In genomic region chr2:169995987-169996386, GRCm38 (mm10) we compare ENCODE assay signal across 9 mouse cellular contexts.
DNase-seq lines count a peak whose midpoint lies in the region; ATAC-seq and TF ChIP-seq lines count a peak whose summit lies in the region.
"Had no signal": no experiment of that assay in that cellular context is flagged by ENCODE, and none has a peak within 500 bp of the region (broad histone marks: within the 10 kb centered on the region; RNA-seq: fewer than 3 reads in every experiment).

No protein-coding gene starts in this region.

- TF ChIP-seq CTCF in liver, postnatal 0 days (IDR thresholded peaks at IDR 0.05; ENCODE audit: low read depth) = no peak

- peak; percentile 62; the same call in 1 of the 2 replicates for ATAC-seq in embryonic facial prominence, embryonic 14.5 days (ENCODE audit: low read depth)
- no peak; the same call in 1 of the 2 replicates for ATAC-seq in intestine, embryonic 16.5 days
- no peak for ATAC-seq in liver, postnatal 0 days

- peak overlapping the region; percentile 43 for H3K4me2 ChIP-seq in embryonic facial prominence, embryonic 14.5 days (ENCODE audit: low read depth, low read length)
- H3K4me2 ChIP-seq in intestine, embryonic 16.5 days (ENCODE audit: low read depth, low read length) = peak overlapping the region; percentile 15; the same call in 1 of the 2 replicates
- H3K4me2 ChIP-seq in liver, postnatal 0 days (ENCODE audit: low read depth, low read length) = peak overlapping the region; percentile 11; the same call in 1 of the 2 replicates

- no peaks in the 10 kb centered on the region for H3K27me3 ChIP-seq in embryonic facial prominence, embryonic 14.5 days (replicated peaks; ENCODE audit: control insufficient read depth, insufficient read depth, low read length)
- no peaks in the 10 kb centered on the region for H3K27me3 ChIP-seq in intestine, embryonic 16.5 days (replicated peaks; ENCODE audit: control insufficient read depth, insufficient read depth, low read length)
- H3K27me3 ChIP-seq in liver, postnatal 0 days (ENCODE audit: insufficient read depth, low read length) = no peaks in the 10 kb centered on the region

- no peak for TF ChIP-seq EP300 in liver, postnatal 0 days (IDR thresholded peaks at IDR 0.05; ENCODE audit: low read depth)

- H3K9me3 ChIP-seq in embryonic facial prominence, embryonic 14.5 days (ENCODE audit: control insufficient read depth, low read length) = no peaks in the 10 kb centered on the region
- H3K9me3 ChIP-seq in intestine, embryonic 16.5 days (ENCODE audit: control insufficient read depth, low read length) = no peaks in the 10 kb centered on the region
- H3K9me3 ChIP-seq in liver, postnatal 0 days (ENCODE audit: low read length) = no peaks in the 10 kb centered on the region

- no peak overlapping the region for H3K27ac ChIP-seq in embryonic facial prominence, embryonic 14.5 days (replicated peaks; ENCODE audit: low read depth, low read length)
- peak overlapping the region; percentile 42; the same call in 1 of the 2 replicates for H3K27ac ChIP-seq in intestine, embryonic 16.5 days (ENCODE audit: low read length)
- H3K27ac ChIP-seq in liver, postnatal 0 days (ENCODE audit: low read depth) = no peak overlapping the region
- H3K27ac ChIP-seq: macrophage had no signal

- H3K36me3 ChIP-seq in embryonic facial prominence, embryonic 14.5 days (ENCODE audit: control insufficient read depth, insufficient read depth, low read length) = no peaks in the 10 kb centered on the region
- H3K36me3 ChIP-seq in intestine, embryonic 16.5 days (ENCODE audit: control insufficient read depth, insufficient read depth, low read length) = no peaks in the 10 kb centered on the region
- H3K36me3 ChIP-seq in liver, postnatal 0 days (replicated peaks; ENCODE audit: insufficient read depth, low read length) = no peaks in the 10 kb centered on the region

- H3K4me1 ChIP-seq in embryonic facial prominence, embryonic 14.5 days (ENCODE audit: control insufficient read depth, insufficient read depth, low read length) = peaks cover 34% of the 10 kb centered on the region
- peaks cover 25% of the 10 kb centered on the region for H3K4me1 ChIP-seq in intestine, embryonic 16.5 days (ENCODE audit: control insufficient read depth, insufficient read depth, low read length)
- 0 out of 2 replicates have a peak, but pooled peaks cover 2% of the 10 kb centered on the region for H3K4me1 ChIP-seq in liver, postnatal 0 days (ENCODE audit: insufficient read depth)

- peak; percentile 26 for DNase-seq in Muller cell, postnatal 12 days (ENCODE audit: inconsistent ontology term)
- DNase-seq in embryonic facial prominence, embryonic 14.5 days (ENCODE audit: low spot score) = peak; percentile 67
- no peak for DNase-seq in liver, postnatal 0 days
- DNase-seq in left cerebral cortex, postnatal 14 days (ENCODE audit: low spot score in 2 of 2) = no peak
- DNase-seq in thymus, postnatal 4 days = no peak
- no peak for DNase-seq in left cerebral cortex, adult 18-20 months (ENCODE audit: low spot score in 2 of 2)
- no peak for DNase-seq in urinary bladder, adult 2 months (ENCODE audit: low spot score)

- peak overlapping the region; percentile 7 for H3K4me3 ChIP-seq in embryonic facial prominence, embryonic 14.5 days (ENCODE audit: low read depth, low read length)
- H3K4me3 ChIP-seq in intestine, embryonic 16.5 days (ENCODE audit: low read length) = no peak overlapping the region
- no peak overlapping the region for H3K4me3 ChIP-seq in liver, postnatal 0 days (ENCODE audit: low read depth, low read length)

- intact Hi-C loops in left cerebral cortex, postnatal 14 days (cut with DNase I) = no loop called here

- 17% methylated on average over 12 of the region's 12 CpGs for WGBS in embryonic facial prominence, embryonic 14.5 days
- WGBS in intestine, embryonic 16.5 days = 21% methylated on average over 12 of the region's 12 CpGs
- WGBS in liver, postnatal 0 days (ENCODE audit: insufficient replicate concordance) = 35% methylated on average over 12 of the region's 12 CpGs

- H3K9ac ChIP-seq in embryonic facial prominence, embryonic 14.5 days (ENCODE audit: low read depth, low read length) = peak overlapping the region; percentile 41; the same call in 1 of the 2 replicates
- H3K9ac ChIP-seq in intestine, embryonic 16.5 days (ENCODE audit: low read depth, low read length) = peak overlapping the region; percentile 30; the same call in 1 of the 2 replicates
- H3K9ac ChIP-seq in liver, postnatal 0 days (replicated peaks) = no peak overlapping the region; the same call in 1 of the 2 replicates

Comparison
In these comparisons a context has a peak if more than half of its experiments do, and no peak if none do; other contexts are left out.
1. DNase-seq: peak in Muller cell, postnatal 12 days (single experiment) and embryonic facial prominence, embryonic 14.5 days (single experiment); none in liver, postnatal 0 days (single experiment), left cerebral cortex, postnatal 14 days (0 of 2), thymus, postnatal 4 days (single experiment), left cerebral cortex, adult 18-20 months (0 of 2) and urinary bladder, adult 2 months (single experiment).
2. Peak in every context shown above with its lines, with median percentiles within 50 percentile points of each other: H3K4me2 ChIP-seq.